Mouse (Mus musculus): ENCODE data around the gene Kcnq1. TPM values are rescaled to one million over a fixed set of nuclear protein-coding genes. Genes with fewer than 3 reads are reported as not detected.

The Kcnq1 gene
- polyA plus RNA-seq, 2 experiments: 1.5 to 1.7 TPM

GRCm38 (mm10) chr7:143151171-143151570 lies 45.0 kb downstream of the Kcnq1 start:
- TF ChIP-seq POLR2A (IDR thresholded peaks at IDR 0.05; ENCODE audit: borderline replicate concordance, extremely low read depth, insufficient read depth, insufficient read length): no peak
- ATAC-seq (ENCODE audit: low FRiP score, low read depth): no peak
- H3K27me3 ChIP-seq (ENCODE audit: control insufficient read depth, insufficient read depth, low read length): no peaks in the 10 kb centered on the region
- 5% methylated on average over 2 of the region's 2 CpGs for WGBS
- no peaks in the 10 kb centered on the region for H3K9me3 ChIP-seq (ENCODE audit: control insufficient read depth, low read length)
- no peak overlapping the region for H3K4me2 ChIP-seq (replicated peaks; ENCODE audit: low read depth, low read length, severe bottlenecking)
- peak; percentile 82 for DNase-seq (ENCODE audit: low spot score)
- no peaks in the 10 kb centered on the region for H3K36me3 ChIP-seq (ENCODE audit: control insufficient read depth, insufficient read depth, low read length)
- no peak overlapping the region for H3K27ac ChIP-seq (replicated peaks; ENCODE audit: low read depth, low read length)
- no peak overlapping the region for H3K9ac ChIP-seq (ENCODE audit: low read depth, low read length, severe bottlenecking)
- peaks cover 19% of the 10 kb centered on the region for H3K4me1 ChIP-seq (ENCODE audit: control insufficient read depth, insufficient read depth, low read length)
- H3K4me3 ChIP-seq (replicated peaks; ENCODE audit: low read length): no peak overlapping the region

GRCm38 (mm10) chr7:143152350-143152749 lies 46.2 kb downstream of the Kcnq1 start:
- Histone ChIP-seq H3K36me3 (ENCODE audit: control insufficient read depth, insufficient read depth, low read length) (no peaks in the 10 kb centered on the region), H3K4me3 (replicated peaks; ENCODE audit: low read length) (no peak overlapping the region), H3K4me1 (ENCODE audit: control insufficient read depth, insufficient read depth, low read length) (peaks cover 19% of the 10 kb centered on the region), H3K27ac (replicated peaks; ENCODE audit: low read depth, low read length) (no peak overlapping the region), H3K27me3 (ENCODE audit: control insufficient read depth, insufficient read depth, low read length) (no peaks in the 10 kb centered on the region), H3K9me3 (ENCODE audit: control insufficient read depth, low read length) (no peaks in the 10 kb centered on the region), H3K9ac (ENCODE audit: low read depth, low read length, severe bottlenecking) (no peak overlapping the region), H3K4me2 (replicated peaks; ENCODE audit: low read depth, low read length, severe bottlenecking) (no peak overlapping the region)
- 28% methylated on average over 3 of the region's 3 CpGs for WGBS
- TF ChIP-seq POLR2A (IDR thresholded peaks at IDR 0.05; ENCODE audit: borderline replicate concordance, extremely low read depth, insufficient read depth, insufficient read length): no peak
- ATAC-seq (ENCODE audit: low FRiP score, low read depth) (no peak), DNase-seq (ENCODE audit: low spot score) (peak; percentile 66)

DNA sequence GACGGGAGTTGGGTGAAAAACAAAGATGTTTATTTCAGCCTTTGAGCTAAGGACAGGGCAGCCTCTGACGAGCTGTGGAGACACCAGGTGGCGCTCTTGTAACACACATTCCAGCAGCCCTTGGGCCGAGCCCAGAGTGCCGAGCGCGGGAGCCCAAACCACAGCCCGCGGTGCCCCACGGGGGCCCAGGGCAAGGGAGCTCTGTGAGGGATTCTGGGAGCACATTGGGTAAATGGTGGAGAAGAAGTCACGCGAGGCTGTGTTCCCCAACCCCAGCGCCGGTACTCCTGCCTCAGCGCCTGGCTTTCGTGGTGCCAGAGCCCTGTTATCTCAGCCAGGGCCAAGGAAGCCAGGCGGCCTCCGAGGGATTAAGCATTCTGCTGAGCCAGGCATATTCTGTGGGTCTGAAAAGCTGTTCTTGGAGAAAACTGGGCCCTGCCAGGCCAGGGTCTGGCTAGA lies 47.8 kb downstream of the Kcnq1 start:
- ATAC-seq (ENCODE audit: low FRiP score, low read depth) (peak; percentile 85), DNase-seq (ENCODE audit: low spot score) (peak; percentile 92)
- H3K27ac ChIP-seq (replicated peaks; ENCODE audit: low read depth, low read length): peak overlapping the region; percentile 93
- H3K27me3 ChIP-seq (ENCODE audit: control insufficient read depth, insufficient read depth, low read length): no peaks in the 10 kb centered on the region
- no peaks in the 10 kb centered on the region for H3K36me3 ChIP-seq (ENCODE audit: control insufficient read depth, insufficient read depth, low read length)
- peak overlapping the region; percentile 50; the same call in 1 of the 2 replicates for H3K9ac ChIP-seq (ENCODE audit: low read depth, low read length, severe bottlenecking)
- no peaks in the 10 kb centered on the region for H3K9me3 ChIP-seq (ENCODE audit: control insufficient read depth, low read length)
- peak overlapping the region; percentile 42 for H3K4me2 ChIP-seq (replicated peaks; ENCODE audit: low read depth, low read length, severe bottlenecking)
- H3K4me3 ChIP-seq (replicated peaks; ENCODE audit: low read length): peak overlapping the region; percentile 21
- H3K4me1 ChIP-seq (ENCODE audit: control insufficient read depth, insufficient read depth, low read length): peaks cover 25% of the 10 kb centered on the region
- TF ChIP-seq POLR2A (IDR thresholded peaks at IDR 0.05; ENCODE audit: borderline replicate concordance, extremely low read depth, insufficient read depth, insufficient read length): no peak
- 1% methylated on average over 16 of the region's 18 CpGs for WGBS

DNA sequence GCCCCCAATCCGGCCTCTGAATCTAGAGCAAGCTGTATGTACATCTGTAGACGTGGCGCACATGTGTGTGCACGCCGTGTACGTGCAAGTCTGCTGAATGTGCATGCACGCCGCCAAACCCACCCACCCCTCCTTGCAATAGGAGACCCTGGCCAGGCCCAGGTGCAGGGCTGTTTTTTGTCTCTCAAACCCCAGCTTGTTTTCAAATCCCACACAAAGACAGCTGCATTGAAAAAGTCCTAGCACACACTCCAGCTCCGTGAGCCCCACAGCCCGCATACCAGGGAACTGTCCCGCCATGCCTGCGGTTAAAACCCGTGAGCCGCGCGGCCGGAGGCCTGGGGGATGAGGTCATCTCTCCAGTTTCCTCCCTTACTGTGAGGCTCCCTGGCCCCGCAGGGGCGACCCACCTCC lies 48.3 kb downstream of the Kcnq1 start:
- peak; percentile 77 for ATAC-seq (ENCODE audit: low FRiP score, low read depth)
- Histone ChIP-seq H3K4me2 (replicated peaks; ENCODE audit: low read depth, low read length, severe bottlenecking) (peak overlapping the region; percentile 42), H3K4me1 (ENCODE audit: control insufficient read depth, insufficient read depth, low read length) (peaks cover 31% of the 10 kb centered on the region), H3K27me3 (ENCODE audit: control insufficient read depth, insufficient read depth, low read length) (no peaks in the 10 kb centered on the region), H3K9ac (ENCODE audit: low read depth, low read length, severe bottlenecking) (peak overlapping the region; percentile 50; the same call in 1 of the 2 replicates), H3K4me3 (replicated peaks; ENCODE audit: low read length) (0 out of 2 replicates have a peak overlapping the region, but pooled peaks have one; percentile 21), H3K36me3 (ENCODE audit: control insufficient read depth, insufficient read depth, low read length) (no peaks in the 10 kb centered on the region), H3K27ac (replicated peaks; ENCODE audit: low read depth, low read length) (peak overlapping the region; percentile 93), H3K9me3 (ENCODE audit: control insufficient read depth, low read length) (no peaks in the 10 kb centered on the region)
- WGBS: 11% methylated on average over 19 of the region's 19 CpGs
- peak; percentile 79 for DNase-seq (ENCODE audit: low spot score)
- no peak for TF ChIP-seq POLR2A (IDR thresholded peaks at IDR 0.05; ENCODE audit: borderline replicate concordance, extremely low read depth, insufficient read depth, insufficient read length)

- Histone ChIP-seq H3K4me1 (ENCODE audit: control insufficient read depth, insufficient read depth, low read length) (peaks cover 37% of the 10 kb centered on the region), H3K36me3 (ENCODE audit: control insufficient read depth, insufficient read depth, low read length) (no peaks in the 10 kb centered on the region), H3K27ac (replicated peaks; ENCODE audit: low read depth, low read length) (peak overlapping the region; percentile 93), H3K27me3 (ENCODE audit: control insufficient read depth, insufficient read depth, low read length) (no peaks in the 10 kb centered on the region), H3K9me3 (ENCODE audit: control insufficient read depth, low read length) (no peaks in the 10 kb centered on the region), H3K4me2 (replicated peaks; ENCODE audit: low read depth, low read length, severe bottlenecking) (no peak overlapping the region), H3K9ac (ENCODE audit: low read depth, low read length, severe bottlenecking) (no peak overlapping the region), H3K4me3 (replicated peaks; ENCODE audit: low read length) (no peak overlapping the region)
- DNase-seq (ENCODE audit: low spot score) (no peak), ATAC-seq (ENCODE audit: low FRiP score, low read depth) (no peak)
- WGBS: 38% methylated on average over 5 of the region's 5 CpGs
- TF ChIP-seq POLR2A (IDR thresholded peaks at IDR 0.05; ENCODE audit: borderline replicate concordance, extremely low read depth, insufficient read depth, insufficient read length): no peak
These were observed 49.1 kb downstream of the Kcnq1 start for GRCm38 (mm10) chr7:143155257-143155656.
